In genomic region chr11:30405581-30405980, GRCm38 (mm10) we compare ENCODE assay signal across 8 mouse cellular contexts.
DNase-seq lines count a peak whose midpoint lies in the region; ATAC-seq lines count a peak whose summit lies in the region.

No protein-coding gene starts in this region.

- 22% methylated on average over 2 of the region's 2 CpGs for WGBS in embryonic facial prominence, embryonic 13.5 days

- H3K27me3 ChIP-seq in embryonic facial prominence, embryonic 13.5 days = no peaks in the 10 kb centered on the region

- no peaks in the 10 kb centered on the region for H3K9me3 ChIP-seq in embryonic facial prominence, embryonic 13.5 days

- ATAC-seq in embryonic facial prominence, embryonic 13.5 days (ENCODE audit: insufficient number of reproducible peaks, insufficient read depth, low FRiP score, low TSS enrichment, low read depth) = no peak

- 0 out of 2 replicates have a peak overlapping the region, but pooled peaks have one; percentile 4 for H3K27ac ChIP-seq in embryonic facial prominence, embryonic 13.5 days

- no peak overlapping the region for H3K4me2 ChIP-seq in embryonic facial prominence, embryonic 13.5 days

- H3K36me3 ChIP-seq in embryonic facial prominence, embryonic 13.5 days = no peaks in the 10 kb centered on the region

- peak; percentile 27 to 34 for DNase-seq in cerebellum, postnatal 14 days
- DNase-seq in cerebellum, adult 8-10 months = no peak
- peak; percentile 18 for DNase-seq in ES-CJ7 (ENCODE audit: low read depth, low spot score)
- DNase-seq in heart, postnatal 25 days (ENCODE audit: low spot score) = peak; percentile 74
- peak; percentile 61 to 80 for DNase-seq in lung, postnatal 4 days
- DNase-seq in cerebellum, adult 11 months = no peak
- DNase-seq in cerebellum, adult 9-11 months = no peak

- H3K4me3 ChIP-seq in embryonic facial prominence, embryonic 13.5 days = no peak overlapping the region

- intact Hi-C loops in heart, postnatal 25 days (cut with DNase I) = loop anchor here (2.0 to 5.0 kb wide), 2 partner anchors 33 to 252 kb away; no protein-coding TSS in a partner anchor

- H3K4me1 ChIP-seq in embryonic facial prominence, embryonic 13.5 days = peaks cover 8% of the 10 kb centered on the region; the same call in 1 of the 2 replicates

- H3K9ac ChIP-seq in embryonic facial prominence, embryonic 13.5 days = no peak overlapping the region

Comparison
In these comparisons a context has a peak if more than half of its experiments do, and no peak if none do; other contexts are left out.
1. DNase-seq: peak in cerebellum, postnatal 14 days (2 of 2), ES-CJ7 (single experiment), heart, postnatal 25 days (single experiment) and lung, postnatal 4 days (2 of 2); none in cerebellum, adult 8-10 months (single experiment), cerebellum, adult 11 months (single experiment) and cerebellum, adult 9-11 months (single experiment).